Comparison of ENCODE assay signal across 11 mouse cellular contexts in genomic region chr14:120336841-120337240, GRCm38 (mm10).
A peak's percentile ranks its signal among the peaks of the same experiment; 100 is the strongest.
DNase-seq lines count a peak whose midpoint lies in the region; ATAC-seq lines count a peak whose summit lies in the region.
"Had no signal": no experiment of that assay in that cellular context is flagged by ENCODE, and none has a peak within 500 bp of the region (broad histone marks: within the 10 kb centered on the region; RNA-seq: fewer than 3 reads in every experiment).

No protein-coding gene starts in this region.

- no peak for DNase-seq in embryonic facial prominence, embryonic 10.5 days (ENCODE audit: low spot score)
- no peak for DNase-seq in kidney, adult 8-10 months
- no peak for DNase-seq in thymus, postnatal 4 days
- DNase-seq: lung, adult 2 months had no signal

- ATAC-seq in embryonic facial prominence, embryonic 12.5 days (ENCODE audit: insufficient number of reproducible peaks, insufficient read depth, low FRiP score, low TSS enrichment) = no peak
- ATAC-seq in kidney, embryonic 15.5 days (replicated peaks; ENCODE audit: low FRiP score) = no peak
- no peak for ATAC-seq in midbrain, embryonic 12.5 days (ENCODE audit: low FRiP score, low read depth)
- no peak for ATAC-seq in midbrain, embryonic 16.5 days
- no peak for ATAC-seq in stomach, embryonic 15.5 days (ENCODE audit: insufficient read depth, low FRiP score, low read depth)
- ATAC-seq: forebrain, embryonic 14.5 days had no signal

- H3K4me1 ChIP-seq in embryonic facial prominence, embryonic 12.5 days = peaks cover 58% of the 10 kb centered on the region
- peaks cover 62% of the 10 kb centered on the region for H3K4me1 ChIP-seq in embryonic facial prominence, embryonic 10.5 days
- peaks cover 56% of the 10 kb centered on the region for H3K4me1 ChIP-seq in kidney, embryonic 15.5 days
- H3K4me1 ChIP-seq in midbrain, embryonic 12.5 days = peaks cover 28% of the 10 kb centered on the region
- peaks cover 11% of the 10 kb centered on the region for H3K4me1 ChIP-seq in midbrain, embryonic 16.5 days (ENCODE audit: control insufficient read depth, insufficient read depth, low read length)
- peaks cover 17% of the 10 kb centered on the region for H3K4me1 ChIP-seq in stomach, embryonic 15.5 days

- H3K4me2 ChIP-seq in embryonic facial prominence, embryonic 12.5 days (replicated peaks) = no peak overlapping the region
- no peak overlapping the region for H3K4me2 ChIP-seq in kidney, embryonic 15.5 days
- H3K4me2 ChIP-seq in midbrain, embryonic 12.5 days (replicated peaks) = no peak overlapping the region
- H3K4me2 ChIP-seq in midbrain, embryonic 16.5 days (ENCODE audit: low read length) = no peak overlapping the region
- H3K4me2 ChIP-seq in stomach, embryonic 15.5 days = no peak overlapping the region

- no peak overlapping the region for H3K4me3 ChIP-seq in embryonic facial prominence, embryonic 12.5 days
- H3K4me3 ChIP-seq in embryonic facial prominence, embryonic 10.5 days = no peak overlapping the region
- H3K4me3 ChIP-seq in kidney, embryonic 15.5 days (replicated peaks) = no peak overlapping the region
- no peak overlapping the region for H3K4me3 ChIP-seq in midbrain, embryonic 12.5 days
- H3K4me3 ChIP-seq in midbrain, embryonic 16.5 days (ENCODE audit: low read depth, low read length) = no peak overlapping the region
- no peak overlapping the region for H3K4me3 ChIP-seq in stomach, embryonic 15.5 days (replicated peaks)

- 0 out of 2 replicates have a peak, but pooled peaks cover 6% of the 10 kb centered on the region for H3K36me3 ChIP-seq in embryonic facial prominence, embryonic 12.5 days
- peaks cover 16% of the 10 kb centered on the region; the same call in 1 of the 2 replicates for H3K36me3 ChIP-seq in embryonic facial prominence, embryonic 10.5 days (replicated peaks)
- H3K36me3 ChIP-seq in kidney, embryonic 15.5 days = no peaks in the 10 kb centered on the region
- no peaks in the 10 kb centered on the region for H3K36me3 ChIP-seq in midbrain, embryonic 12.5 days
- no peaks in the 10 kb centered on the region for H3K36me3 ChIP-seq in midbrain, embryonic 16.5 days (ENCODE audit: control insufficient read depth, insufficient read depth, low read length)
- no peaks in the 10 kb centered on the region for H3K36me3 ChIP-seq in stomach, embryonic 15.5 days

- no peaks in the 10 kb centered on the region for H3K27me3 ChIP-seq in embryonic facial prominence, embryonic 12.5 days
- no peaks in the 10 kb centered on the region for H3K27me3 ChIP-seq in embryonic facial prominence, embryonic 10.5 days (replicated peaks; ENCODE audit: low read depth, poor library complexity, severe bottlenecking)
- H3K27me3 ChIP-seq in kidney, embryonic 15.5 days = no peaks in the 10 kb centered on the region
- no peaks in the 10 kb centered on the region for H3K27me3 ChIP-seq in midbrain, embryonic 12.5 days
- H3K27me3 ChIP-seq in midbrain, embryonic 16.5 days (ENCODE audit: control insufficient read depth, insufficient read depth, low read depth, low read length) = no peaks in the 10 kb centered on the region
- H3K27me3 ChIP-seq in stomach, embryonic 15.5 days (replicated peaks) = no peaks in the 10 kb centered on the region

- no peaks in the 10 kb centered on the region for H3K9me3 ChIP-seq in embryonic facial prominence, embryonic 12.5 days
- no peaks in the 10 kb centered on the region for H3K9me3 ChIP-seq in embryonic facial prominence, embryonic 10.5 days
- no peaks in the 10 kb centered on the region for H3K9me3 ChIP-seq in kidney, embryonic 15.5 days (replicated peaks)
- H3K9me3 ChIP-seq in midbrain, embryonic 12.5 days = no peaks in the 10 kb centered on the region
- no peaks in the 10 kb centered on the region for H3K9me3 ChIP-seq in midbrain, embryonic 16.5 days (replicated peaks; ENCODE audit: control insufficient read depth, low read length, poor library complexity, severe bottlenecking)
- H3K9me3 ChIP-seq in stomach, embryonic 15.5 days = no peaks in the 10 kb centered on the region
- H3K9me3 ChIP-seq: G1E had no signal

- whole genome bisulfite sequencing in embryonic facial prominence, embryonic 12.5 days = 76% methylated on average over 8 of the region's 8 CpGs
- WGBS in embryonic facial prominence, embryonic 10.5 days = 80% methylated on average over 8 of the region's 8 CpGs
- 66% methylated on average over 8 of the region's 8 CpGs for WGBS in kidney, embryonic 15.5 days
- 72% methylated on average over 8 of the region's 8 CpGs for WGBS in midbrain, embryonic 12.5 days
- 45% methylated on average over 8 of the region's 8 CpGs for WGBS in midbrain, embryonic 16.5 days
- 59% methylated on average over 8 of the region's 8 CpGs for WGBS in stomach, embryonic 15.5 days

- H3K9ac ChIP-seq in embryonic facial prominence, embryonic 12.5 days = no peak overlapping the region
- no peak overlapping the region for H3K9ac ChIP-seq in kidney, embryonic 15.5 days
- no peak overlapping the region for H3K9ac ChIP-seq in midbrain, embryonic 12.5 days (replicated peaks)
- no peak overlapping the region for H3K9ac ChIP-seq in midbrain, embryonic 16.5 days (ENCODE audit: low read depth, low read length)
- no peak overlapping the region for H3K9ac ChIP-seq in stomach, embryonic 15.5 days

- 0 out of 2 replicates have a peak overlapping the region, but pooled peaks have one; percentile 38 for H3K27ac ChIP-seq in embryonic facial prominence, embryonic 12.5 days
- no peak overlapping the region for H3K27ac ChIP-seq in embryonic facial prominence, embryonic 10.5 days (replicated peaks)
- H3K27ac ChIP-seq in kidney, embryonic 15.5 days = peak overlapping the region; percentile 86
- H3K27ac ChIP-seq in midbrain, embryonic 12.5 days (replicated peaks) = 0 out of 2 replicates have a peak overlapping the region, but pooled peaks have one; percentile 6
- H3K27ac ChIP-seq in midbrain, embryonic 16.5 days (ENCODE audit: low read length) = no peak overlapping the region
- 0 out of 2 replicates have a peak overlapping the region, but pooled peaks have one; percentile 3 for H3K27ac ChIP-seq in stomach, embryonic 15.5 days

Comparison
In these comparisons a context has a peak if more than half of its experiments do, and no peak if none do; other contexts are left out.
1. H3K27ac ChIP-seq: peak in embryonic facial prominence, embryonic 12.5 days (single experiment), kidney, embryonic 15.5 days (single experiment), midbrain, embryonic 12.5 days (single experiment) and stomach, embryonic 15.5 days (single experiment); none in embryonic facial prominence, embryonic 10.5 days (single experiment) and midbrain, embryonic 16.5 days (single experiment).